Mouse (Mus musculus) CH12.LX (cell line): ENCODE data around the gene Card11. TPM values are rescaled to one million over a fixed set of nuclear protein-coding genes. Genes with fewer than 3 reads are reported as not detected.
A peak's percentile ranks its signal among the peaks of the same experiment; 100 is the strongest.

ENCODE experiments used
- DNase-seq: peaks from one replicate; pipeline ENCODE4 v3.0.0-alpha.2; 2013; ENCODE audit errors: extremely low read depth
- H3K27ac ChIP-seq: 2 replicates; pipeline ENCODE4 v1.5.1; 2012; ENCODE audit warnings: low read depth, mild to moderate bottlenecking, control low read depth, moderate library complexity; ENCODE audit not compliant: insufficient read depth
- H3K27me3 ChIP-seq: replicated peaks from 2 replicates; pipeline ENCODE3; 2012; ENCODE audit warnings: inconsistent platforms
- H3K36me3 ChIP-seq, 2 experiments: replicated peaks in 1 of 2; 2 replicates each; pipeline versions ENCODE3 to v1.6.1; 2012; ENCODE audit warnings: inconsistent platforms in 1 of 2, low read length in 1 of 2, mild to moderate bottlenecking in 1 of 2, mixed read lengths in 1 of 2, moderate library complexity in 1 of 2; ENCODE audit not compliant: control insufficient read depth in 1 of 2, insufficient read depth in 1 of 2
- H3K4me1 ChIP-seq, 2 experiments: 2 replicates each; pipeline ENCODE4 v1.6.1; 2012; ENCODE audit warnings: inconsistent platforms in 1 of 2, moderate library complexity in 1 of 2; ENCODE audit not compliant: insufficient read depth in 2 of 2, control insufficient read depth in 1 of 2
- H3K4me2 ChIP-seq: 2 replicates; pipeline ENCODE4 v1.6.1; 2012; ENCODE audit warnings: low read depth, mild to moderate bottlenecking, control low read depth; ENCODE audit not compliant: poor library complexity, insufficient read depth, severe bottlenecking
- H3K4me3 ChIP-seq, 3 experiments: fragments of 150-350 bp in 1 of 3; sonication (generic) in 1 of 3; replicated peaks in 1 of 3; 2 replicates each; pipeline versions ENCODE3 to v1.5.1; 2011 to 2012; ENCODE audit warnings: low read depth in 2 of 3, low read length in 2 of 3, mild to moderate bottlenecking in 2 of 3, moderate library complexity in 2 of 3, control low read depth in 1 of 3, improper control_type of control experiment in 1 of 3, inconsistent platforms in 1 of 3, mixed read lengths in 1 of 3; ENCODE audit not compliant: poor library complexity in 1 of 3
- H3K79me2 ChIP-seq: replicated peaks from 2 replicates; pipeline ENCODE4 v1.6.1; 2012; ENCODE audit warnings: mild to moderate bottlenecking, moderate library complexity; ENCODE audit not compliant: control insufficient read depth, poor library complexity, insufficient read depth, severe bottlenecking; ENCODE audit errors: extremely low read depth
- H3K9ac ChIP-seq: 2 replicates; pipeline ENCODE4 v1.6.1; 2012; ENCODE audit warnings: low read depth, mild to moderate bottlenecking, control low read depth, moderate library complexity; ENCODE audit not compliant: insufficient read depth
- H3K9me3 ChIP-seq: replicated peaks from 2 replicates; pipeline ENCODE3; 2012; ENCODE audit warnings: low read length, inconsistent platforms, mixed read lengths
- BHLHE40 ChIP-seq: IDR thresholded peaks from 2 replicates; pipeline ENCODE4 v1.6.1; 2011; ENCODE audit warnings: mild to moderate bottlenecking, low read depth, low read length, improper control_type of control experiment
- CHD1 ChIP-seq: IDR thresholded peaks from 2 replicates; pipeline ENCODE4 v1.6.1; 2012; ENCODE audit warnings: low read depth, low read length, improper control_type of control experiment, inconsistent platforms
- CHD2 ChIP-seq: IDR thresholded peaks from 2 replicates; pipeline ENCODE4 v1.6.1; 2011; ENCODE audit warnings: low read length, improper control_type of control experiment
- E2F4 ChIP-seq: IDR thresholded peaks from 2 replicates; pipeline ENCODE4 v1.6.1; 2011; ENCODE audit warnings: low read depth, low read length, improper control_type of control experiment; ENCODE audit not compliant: insufficient replicate concordance
- GABPA ChIP-seq: IDR thresholded peaks from 2 replicates; pipeline ENCODE4 v1.6.1; 2012; ENCODE audit warnings: low read depth, low read length, improper control_type of control experiment, inconsistent platforms; ENCODE audit not compliant: insufficient replicate concordance
- IRF4 ChIP-seq: IDR thresholded peaks from 2 replicates; pipeline ENCODE4 v1.6.1; 2014; ENCODE audit warnings: low read depth, mild to moderate bottlenecking, inconsistent platforms, low read length, improper control_type of control experiment
- JUN ChIP-seq: IDR thresholded peaks from 2 replicates; pipeline ENCODE4 v1.6.1; 2011; ENCODE audit warnings: low read depth, mild to moderate bottlenecking, low read length, improper control_type of control experiment, moderate library complexity; ENCODE audit not compliant: insufficient read depth
- JUND ChIP-seq: conservative IDR thresholded peaks from 2 replicates; pipeline ENCODE4 v1.6.1; 2011; ENCODE audit warnings: low read depth, low read length, improper control_type of control experiment
- MAX ChIP-seq: IDR thresholded peaks from 2 replicates; pipeline ENCODE4 v1.6.1; 2011; ENCODE audit warnings: low read length, improper control_type of control experiment
- MYC ChIP-seq: IDR thresholded peaks from 2 replicates; pipeline ENCODE4 v1.6.1; 2011; ENCODE audit warnings: low read depth, mild to moderate bottlenecking, improper control_type of control experiment, low read length
- NRF1 ChIP-seq: IDR thresholded peaks from 2 replicates; pipeline ENCODE4 v1.6.1; 2014; ENCODE audit warnings: low read depth, mild to moderate bottlenecking, inconsistent platforms, low read length, improper control_type of control experiment, moderate library complexity
- SIN3A ChIP-seq: IDR thresholded peaks from 2 replicates; pipeline ENCODE4 v1.6.1; 2012; ENCODE audit warnings: low read length, improper control_type of control experiment, inconsistent platforms
- TBP ChIP-seq: conservative IDR thresholded peaks from 2 replicates; pipeline ENCODE4 v1.6.1; 2011; ENCODE audit warnings: low read depth, low read length, improper control_type of control experiment
- TCF12 ChIP-seq: IDR thresholded peaks from 2 replicates; pipeline ENCODE4 v1.6.1; 2014; ENCODE audit warnings: low read depth, mild to moderate bottlenecking, inconsistent platforms, low read length, improper control_type of control experiment
- UBTF ChIP-seq: IDR thresholded peaks from 2 replicates; pipeline ENCODE4 v1.6.1; 2012; ENCODE audit warnings: low read depth, mild to moderate bottlenecking, inconsistent platforms, low read length, improper control_type of control experiment, moderate library complexity
- ZC3H11A ChIP-seq: IDR thresholded peaks from 2 replicates; pipeline ENCODE4 v1.6.1; 2012; ENCODE audit warnings: low read depth, mild to moderate bottlenecking, inconsistent platforms, low read length, improper control_type of control experiment
- dilution Hi-C: fragments of 300-500 bp; cut with MboI; formaldehyde crosslinking; loops from 2 replicates; pipeline ENCODE4 v1.14.3; 2020; ENCODE audit warnings: low sequenced_read_pairs; ENCODE audit not compliant: extremely low pct_unique_long_range_greater_than_20kb, extremely low pct_ligation_motif_present
- in situ Hi-C: fragments of 300-500 bp; cut with MboI; formaldehyde crosslinking; loops from 3 replicates; pipeline ENCODE4 v1.14.3; 2019; ENCODE audit warnings: low sequenced_read_pairs, low pct_ligation_motif_present, low pct_unique_long_range_greater_than_20kb, mixed read lengths
- polyA plus RNA-seq: library from polyadenylated mRNA; unstranded; fragments of >175 nt; gene quantifications from 2 replicates; pipeline ENCODE4 v1.2.1, GENCODE M21; 2012; ENCODE audit warnings: low read depth; ENCODE audit not compliant: insufficient read length
- total RNA-seq, 2 experiments: library from RNA; depleted of rRNA; stranded (reverse); fragments of 300-350 nt in 1 of 2; fragments of >200 nt in 1 of 2; gene quantifications; 2 replicates each; pipeline ENCODE4 v1.2.3; 2012 to 2014

Card11 gene
- total and polyA plus RNA-seq, 3 experiments, result 16.1 to 84.6 (median 31.9) TPM

- Histone ChIP-seq H3K36me3 (peaks cover 0 to 3% of the 10 kb centered on the region in 2 experiments), H3K4me1 (peaks cover 10 to 27% of the 10 kb centered on the region in 2 experiments), H3K4me2 (peak overlapping the region; percentile 74), H3K9ac (no peak overlapping the region), H3K9me3 (no peaks in the 10 kb centered on the region), H3K79me2 (no peaks in the 10 kb centered on the region; the same call in 1 of the 2 replicates), H3K27ac (no peak overlapping the region), H3K27me3 (peaks cover 1% of the 10 kb centered on the region), H3K4me3 (no peak overlapping the region)
- in situ Hi-C loops, result loop anchor here (25.0 kb wide), 1 partner anchor 1481 kb away; no protein-coding TSS in a partner anchor
- dilution Hi-C loops, result no loop called here
- TF ChIP-seq GABPA (no peak), MAX (no peak), ZC3H11A (no peak), JUND (no peak), IRF4 (no peak), CHD1 (no peak), UBTF (no peak), SIN3A (no peak)
- no peak for DNase-seq
Measured at GRCm38 (mm10) chr5:140831064-140831431, 169.3 kb downstream of the Card11 start.

DNA sequence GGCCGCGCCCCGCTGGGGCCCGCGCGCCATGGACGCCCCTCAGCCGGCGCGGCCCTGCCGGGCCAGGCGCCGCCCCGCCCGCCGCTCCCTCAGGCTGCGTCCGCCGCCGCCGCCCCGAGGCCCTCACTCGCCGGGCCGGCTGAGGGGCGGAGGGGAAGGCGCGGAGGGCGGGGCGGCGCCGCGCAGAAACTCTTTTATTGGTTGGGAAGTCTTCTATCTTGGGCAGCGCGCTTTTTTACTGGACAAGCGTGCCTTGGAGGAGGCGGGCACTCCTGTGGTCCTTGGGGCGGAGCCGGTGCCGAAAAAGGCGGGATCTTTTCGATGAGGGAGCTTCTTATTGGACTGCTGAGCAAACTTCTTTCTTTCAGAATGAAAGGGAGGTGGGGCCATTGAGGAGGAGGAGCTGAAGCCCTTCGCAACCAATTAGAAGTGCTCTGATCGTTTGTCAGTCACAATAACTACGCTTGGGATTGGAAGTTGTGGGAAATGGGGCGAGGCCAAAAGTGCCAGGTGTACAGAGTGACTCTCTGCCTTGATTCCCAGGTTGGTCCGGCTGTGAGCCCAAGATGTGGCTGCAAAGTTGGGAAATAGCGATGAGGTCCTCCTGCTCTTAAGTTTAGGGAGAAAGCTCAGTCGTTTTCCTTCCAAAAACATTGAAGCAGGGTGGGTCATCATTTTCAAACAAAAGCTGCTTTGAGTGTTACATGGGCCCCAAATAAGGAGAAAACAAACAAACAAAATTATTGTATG lies 169.9 kb downstream of the Card11 start, which contains the start of gene Gna12:
Gna12 (minus strand) TSS at position 118 of the 750 bp plus-strand sequence.
- DNase-seq, result peak; percentile 100
- no peak for TF ChIP-seq MYC
- TF ChIP-seq E2F4, result 0 out of 2 replicates have a peak, but pooled peaks have one; percentile 38
- TF ChIP-seq BHLHE40, result no peak
- peak; percentile 3; the same call in 1 of the 2 replicates for TF ChIP-seq NRF1
- 0 out of 2 replicates have a peak, but pooled peaks have one; percentile 9 for TF ChIP-seq TCF12
- 0 out of 2 replicates have a peak, but pooled peaks have one; percentile 37 for TF ChIP-seq TBP
- peak; percentile 77 for TF ChIP-seq CHD2
- TF ChIP-seq JUN, result no peak
- no peaks in the 10 kb centered on the region; the same call in 1 of the 2 replicates for H3K79me2 ChIP-seq
- H3K27me3 ChIP-seq, result peaks cover 1% of the 10 kb centered on the region
- peaks cover 0 to 5% of the 10 kb centered on the region in 2 experiments for H3K36me3 ChIP-seq
- H3K27ac ChIP-seq, result no peak within 1 kb of the TSS
- H3K4me2 ChIP-seq, result peak within 1 kb of the TSS; percentile 74
- dilution Hi-C loops (no loop called here), in situ Hi-C loops (loop anchor here (25.0 kb wide), 1 partner anchor 1482 kb away; no protein-coding TSS in a partner anchor)
- peak within 1 kb of the TSS; percentile 53 to 70 (median 65) for H3K4me3 ChIP-seq
- H3K9ac ChIP-seq, result peak within 1 kb of the TSS; percentile 18
- H3K9me3 ChIP-seq, result no peaks in the 10 kb centered on the region
- H3K4me1 ChIP-seq, result peaks cover 10 to 27% of the 10 kb centered on the region in 2 experiments
